Mouse (Mus musculus) CD4-positive, CD25-positive, alpha-beta regulatory T cell, adult 9 weeks (primary cell): Measurements from ENCODE around the gene Olfr143. TPM values are rescaled to one million over a fixed set of nuclear protein-coding genes. Genes with fewer than 3 reads are reported as not detected.

Experiments
- polyA plus RNA-seq: library from polyadenylated mRNA; unstranded; fragments of 100-300 nt; shearing (Covaris generic); gene quantifications from one replicate; pipeline ENCODE4 v1.2.1, GENCODE M21; 2017

The Olfr143 gene
- not detected for polyA plus RNA-seq

GRCm38 (mm10) chr9:38252474-38252873, at the start of gene Olfr143:
TSS of gene Olfr143 (plus strand) at chr9:38252774.

GRCm38 (mm10) chr9:38208065-38208464, 44.5 kb upstream of the Olfr143 start, which contains the start of gene Olfr893:
TSS of gene Olfr893 (plus strand) at chr9:38208365.

GRCm38 (mm10) chr9:38217755-38218154, 34.8 kb upstream of the Olfr143 start, which contains the start of gene Olfr894:
TSS of gene Olfr894 (plus strand) at chr9:38218055.

GRCm38 (mm10) chr9:38267551-38267950, 15.0 kb downstream of the Olfr143 start, which contains the start of gene Olfr895:
TSS of gene Olfr895 (plus strand) at chr9:38267851.

GRCm38 (mm10) chr9:38290807-38291206, 38.2 kb downstream of the Olfr143 start, which contains the start of gene Olfr896-ps1:
TSS of gene Olfr896-ps1 (plus strand) at chr9:38291107.

Other genes starting within 250 kb of the Olfr143 start
- not detected for gene Olfr883, start 227.0 kb upstream of the Olfr143 start, polyA plus RNA-seq
- not detected for gene Olfr884, start 206.2 kb upstream of the Olfr143 start, polyA plus RNA-seq
- gene Olfr885, start 191.5 kb upstream of the Olfr143 start, polyA plus RNA-seq: not detected
- gene Olfr887, start 168.7 kb upstream of the Olfr143 start, polyA plus RNA-seq: not detected
- not detected for gene Olfr888, start 144.6 kb upstream of the Olfr143 start, polyA plus RNA-seq
- gene Olfr889, start 137.6 kb upstream of the Olfr143 start, polyA plus RNA-seq: not detected
- 0.10 TPM for gene Olfr890, start 110.3 kb upstream of the Olfr143 start, polyA plus RNA-seq
- gene Olfr891, start 72.0 kb upstream of the Olfr143 start, polyA plus RNA-seq: not detected
- gene Olfr893, start 44.4 kb upstream of the Olfr143 start, polyA plus RNA-seq: not detected
- not detected for gene Olfr894, start 34.7 kb upstream of the Olfr143 start, polyA plus RNA-seq
- gene Olfr895, start 15.1 kb downstream of the Olfr143 start, polyA plus RNA-seq: not detected
- gene Olfr896-ps1, start 38.3 kb downstream of the Olfr143 start, polyA plus RNA-seq: not detected
- not detected for gene Olfr25, start 76.3 kb downstream of the Olfr143 start, polyA plus RNA-seq
- gene Olfr898, start 95.6 kb downstream of the Olfr143 start, polyA plus RNA-seq: not detected
- gene Olfr250, start 114.1 kb downstream of the Olfr143 start, polyA plus RNA-seq: not detected
- not detected for gene Olfr251, start 124.3 kb downstream of the Olfr143 start, polyA plus RNA-seq
- not detected for gene Olfr147, start 148.9 kb downstream of the Olfr143 start, polyA plus RNA-seq
- gene Olfr901, start 176.7 kb downstream of the Olfr143 start, polyA plus RNA-seq: 0.20 TPM
- gene Olfr902, start 194.9 kb downstream of the Olfr143 start, polyA plus RNA-seq: not detected
- gene Olfr904, start 210.4 kb downstream of the Olfr143 start, polyA plus RNA-seq: not detected
- not detected for gene Olfr905, start 218.3 kb downstream of the Olfr143 start, polyA plus RNA-seq
- not detected for gene Olfr906, start 234.3 kb downstream of the Olfr143 start, polyA plus RNA-seq
- not detected for gene Olfr907, start 243.0 kb downstream of the Olfr143 start, polyA plus RNA-seq